Mouse (Mus musculus): ENCODE results near the gene Slc2a12. TPM values are rescaled to one million over a fixed set of nuclear protein-coding genes. Genes with fewer than 3 reads are reported as not detected.

Gene Slc2a12
- polyA plus RNA-seq (2015; fragmentation: Nextera tagmentation; extraction: Ambion mirVana), result 0.27 and 0.30 TPM in 2 replicates

DNA sequence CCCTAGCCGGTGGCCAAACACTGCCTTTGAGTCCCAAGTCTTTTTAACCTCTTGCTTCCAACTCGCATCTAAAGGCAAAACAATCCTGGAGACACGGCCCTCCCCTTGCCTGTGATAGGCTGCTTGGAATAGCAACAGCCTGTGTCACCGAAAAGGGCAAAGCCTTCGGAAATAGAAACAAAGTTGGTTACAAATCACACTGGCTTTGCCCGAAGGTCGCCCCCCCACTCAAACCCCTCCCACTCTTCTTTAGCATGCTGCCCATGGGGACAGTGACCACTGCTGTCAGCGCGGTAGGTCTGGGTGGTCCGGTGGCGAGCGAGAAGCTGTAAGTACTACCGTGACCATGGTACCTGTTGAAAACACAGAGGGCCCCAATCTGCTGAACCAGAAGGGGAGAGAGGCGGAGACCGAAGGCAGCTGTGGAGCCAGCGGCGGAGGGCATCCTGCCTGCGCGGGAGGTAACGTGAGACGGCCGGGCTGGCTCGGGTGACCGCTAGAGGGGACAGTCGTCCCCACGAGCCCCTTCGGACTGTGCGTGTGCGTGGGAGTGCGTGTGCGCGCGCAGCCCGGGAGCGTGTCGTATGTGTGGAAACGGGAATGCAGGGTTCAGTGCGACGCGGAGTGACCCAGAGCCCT lies at the start of gene Slc2a12:
Slc2a12 (plus strand) TSS at position 159 of the 639 bp plus-strand sequence.
- H3K4me3 ChIP-seq (ENCODE audit: low read depth, low read length), result peak within 1 kb of the TSS; percentile 42
- TF ChIP-seq CTCF (IDR thresholded peaks at IDR 0.05; ENCODE audit: low read depth), result peak; percentile 56
- peak; percentile 62 for ATAC-seq
- no peaks in the 10 kb centered on the region for H3K9me3 ChIP-seq (ENCODE audit: control insufficient read depth)
- H3K4me1 ChIP-seq (replicated peaks; ENCODE audit: control insufficient read depth, insufficient read depth, low read length), result no peaks in the 10 kb centered on the region
- H3K4me2 ChIP-seq (replicated peaks; ENCODE audit: low read depth), result peak within 1 kb of the TSS; percentile 91
- WGBS, result 5% methylated on average over 40 of the region's 40 CpGs
- no peaks in the 10 kb centered on the region for H3K36me3 ChIP-seq (ENCODE audit: control insufficient read depth, insufficient read depth)
- H3K27ac ChIP-seq (ENCODE audit: low read depth, low read length), result no peak within 1 kb of the TSS
- H3K9ac ChIP-seq (ENCODE audit: low read depth, low read length), result peak within 1 kb of the TSS; percentile 4; the same call in 1 of the 2 replicates
- H3K27me3 ChIP-seq (replicated peaks; ENCODE audit: control insufficient read depth, insufficient read depth, low read length), result no peaks in the 10 kb centered on the region

DNA sequence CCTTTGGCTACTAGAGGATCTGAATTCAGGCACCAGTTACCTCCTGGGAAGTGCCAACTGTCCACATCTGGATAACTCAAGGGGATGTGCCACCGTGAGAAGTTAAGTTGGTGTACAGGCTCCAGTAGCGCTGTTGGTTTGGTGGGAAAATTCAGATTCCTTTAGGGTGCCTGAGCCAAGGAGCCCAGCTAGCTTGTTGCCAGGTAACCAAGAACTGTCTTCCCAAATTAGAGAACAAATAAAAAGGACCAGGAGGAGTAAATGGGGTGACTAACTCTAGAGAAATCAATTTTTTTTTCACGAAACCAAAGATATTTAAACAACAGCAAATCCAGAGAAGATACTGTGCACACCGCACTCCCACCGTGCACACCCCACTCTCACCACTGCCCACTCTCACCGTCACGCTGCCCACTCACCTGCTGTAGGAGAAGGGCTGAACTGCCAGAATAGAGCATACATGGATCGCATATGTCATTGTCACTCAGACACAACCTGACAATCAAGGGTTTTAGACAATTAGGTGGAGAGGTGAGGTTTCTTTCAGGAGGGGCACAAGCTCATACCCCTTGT lies 45.8 kb upstream of the Slc2a12 start:
- WGBS, result 81% methylated on average over 8 of the region's 8 CpGs
- no peaks in the 10 kb centered on the region for H3K36me3 ChIP-seq (ENCODE audit: control insufficient read depth, insufficient read depth)

DNA sequence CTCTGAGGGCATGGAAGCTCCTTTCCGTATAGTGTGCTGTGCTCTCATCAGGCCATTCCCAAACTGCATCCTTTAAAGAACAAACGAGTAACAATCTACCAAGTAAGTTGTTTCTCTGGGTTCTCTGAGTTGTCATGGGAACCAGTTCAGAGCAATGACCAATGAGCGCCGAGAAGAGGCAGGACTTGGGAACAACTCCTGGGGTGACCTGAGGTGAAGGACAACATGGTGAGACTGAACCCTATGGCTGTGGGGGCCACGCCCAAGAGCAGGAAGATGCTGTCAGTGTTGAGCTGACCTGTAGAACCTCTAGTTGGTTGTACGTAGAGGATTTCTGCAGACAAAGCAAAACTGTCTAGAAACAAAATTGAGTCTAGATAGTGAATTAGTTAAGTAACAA lies 43.8 kb upstream of the Slc2a12 start:
- no peak for ATAC-seq
- no peak for TF ChIP-seq CTCF (IDR thresholded peaks at IDR 0.05; ENCODE audit: low read depth)
- H3K4me2 ChIP-seq (replicated peaks; ENCODE audit: low read depth), result no peak overlapping the region
- no peaks in the 10 kb centered on the region for H3K27me3 ChIP-seq (replicated peaks; ENCODE audit: control insufficient read depth, insufficient read depth, low read length)
- no peak overlapping the region for H3K4me3 ChIP-seq (ENCODE audit: low read depth, low read length)
- no peaks in the 10 kb centered on the region for H3K9me3 ChIP-seq (ENCODE audit: control insufficient read depth)
- no peaks in the 10 kb centered on the region for H3K4me1 ChIP-seq (replicated peaks; ENCODE audit: control insufficient read depth, insufficient read depth, low read length)
- no peak overlapping the region for H3K9ac ChIP-seq (ENCODE audit: low read depth, low read length)
- WGBS, result 89% methylated on average over 6 of the region's 6 CpGs
- H3K36me3 ChIP-seq (ENCODE audit: control insufficient read depth, insufficient read depth), result no peaks in the 10 kb centered on the region
- no peak overlapping the region for H3K27ac ChIP-seq (ENCODE audit: low read depth, low read length)

More for the DNA sequence above, 45.8 kb upstream of the Slc2a12 start:
- Histone ChIP-seq H3K27me3 (replicated peaks; ENCODE audit: control insufficient read depth, insufficient read depth, low read length) (no peaks in the 10 kb centered on the region), H3K9me3 (ENCODE audit: control insufficient read depth) (no peaks in the 10 kb centered on the region), H3K9ac (ENCODE audit: low read depth, low read length) (no peak overlapping the region), H3K4me1 (replicated peaks; ENCODE audit: control insufficient read depth, insufficient read depth, low read length) (no peaks in the 10 kb centered on the region), H3K4me2 (replicated peaks; ENCODE audit: low read depth) (no peak overlapping the region), H3K27ac (ENCODE audit: low read depth, low read length) (no peak overlapping the region), H3K4me3 (ENCODE audit: low read depth, low read length) (no peak overlapping the region)
- TF ChIP-seq CTCF (IDR thresholded peaks at IDR 0.05; ENCODE audit: low read depth), result no peak
- ATAC-seq, result no peak

DNA sequence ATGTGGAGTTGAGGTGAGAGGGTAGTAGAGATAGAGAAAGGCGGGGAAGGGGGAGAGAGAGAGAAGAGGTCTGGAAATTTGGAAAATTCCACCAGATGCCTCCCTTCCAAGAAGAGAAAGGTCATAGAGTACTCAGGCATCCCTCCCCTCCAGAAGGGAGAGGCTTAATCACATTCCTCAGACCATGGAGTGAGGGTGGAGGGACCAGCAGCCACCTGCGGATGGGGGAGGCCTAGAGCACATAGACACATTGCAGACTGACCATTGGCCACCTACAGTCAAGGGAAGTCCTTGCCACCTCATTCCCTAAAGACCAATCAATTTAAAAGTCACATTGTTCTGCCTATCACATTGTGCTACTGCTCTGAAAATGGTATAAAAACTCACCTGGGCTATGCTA lies 40.0 kb upstream of the Slc2a12 start:
- 65% methylated on average over 2 of the region's 2 CpGs for WGBS
- Histone ChIP-seq H3K4me3 (ENCODE audit: low read depth, low read length) (no peak overlapping the region), H3K4me1 (replicated peaks; ENCODE audit: control insufficient read depth, insufficient read depth, low read length) (no peaks in the 10 kb centered on the region), H3K27me3 (replicated peaks; ENCODE audit: control insufficient read depth, insufficient read depth, low read length) (no peaks in the 10 kb centered on the region), H3K4me2 (replicated peaks; ENCODE audit: low read depth) (no peak overlapping the region), H3K9me3 (ENCODE audit: control insufficient read depth) (no peaks in the 10 kb centered on the region), H3K27ac (ENCODE audit: low read depth, low read length) (no peak overlapping the region), H3K9ac (ENCODE audit: low read depth, low read length) (no peak overlapping the region), H3K36me3 (ENCODE audit: control insufficient read depth, insufficient read depth) (no peaks in the 10 kb centered on the region)
- TF ChIP-seq CTCF (IDR thresholded peaks at IDR 0.05; ENCODE audit: low read depth), result no peak
- no peak for ATAC-seq

DNA sequence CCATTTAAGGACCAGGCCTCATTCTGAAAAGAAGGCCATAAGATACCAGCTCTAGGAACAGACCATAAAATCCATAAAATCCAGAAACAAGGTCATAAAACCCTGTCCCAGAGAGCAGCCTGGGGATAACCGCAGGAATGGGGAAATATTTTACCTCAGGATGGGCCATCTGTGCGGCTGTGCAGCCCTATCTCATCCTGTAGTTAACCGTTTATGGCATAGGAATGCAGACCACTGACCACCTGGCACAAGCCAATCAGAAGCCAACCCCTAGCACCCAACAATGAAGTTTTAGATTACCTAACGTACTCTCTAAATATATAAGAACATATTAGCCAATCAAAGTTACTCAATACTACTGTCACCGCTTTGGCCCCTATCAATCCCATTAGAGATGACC lies 36.5 kb upstream of the Slc2a12 start:
- H3K4me2 ChIP-seq (replicated peaks; ENCODE audit: low read depth), result no peak overlapping the region
- no peaks in the 10 kb centered on the region for H3K27me3 ChIP-seq (replicated peaks; ENCODE audit: control insufficient read depth, insufficient read depth, low read length)
- no peaks in the 10 kb centered on the region for H3K9me3 ChIP-seq (ENCODE audit: control insufficient read depth)
- no peak overlapping the region for H3K27ac ChIP-seq (ENCODE audit: low read depth, low read length)
- TF ChIP-seq CTCF (IDR thresholded peaks at IDR 0.05; ENCODE audit: low read depth), result no peak
- no peaks in the 10 kb centered on the region for H3K36me3 ChIP-seq (ENCODE audit: control insufficient read depth, insufficient read depth)
- WGBS, result 68% methylated on average over 5 of the region's 5 CpGs
- H3K4me3 ChIP-seq (ENCODE audit: low read depth, low read length), result no peak overlapping the region
- no peak overlapping the region for H3K9ac ChIP-seq (ENCODE audit: low read depth, low read length)
- H3K4me1 ChIP-seq (replicated peaks; ENCODE audit: control insufficient read depth, insufficient read depth, low read length), result no peaks in the 10 kb centered on the region
- no peak for ATAC-seq

DNA sequence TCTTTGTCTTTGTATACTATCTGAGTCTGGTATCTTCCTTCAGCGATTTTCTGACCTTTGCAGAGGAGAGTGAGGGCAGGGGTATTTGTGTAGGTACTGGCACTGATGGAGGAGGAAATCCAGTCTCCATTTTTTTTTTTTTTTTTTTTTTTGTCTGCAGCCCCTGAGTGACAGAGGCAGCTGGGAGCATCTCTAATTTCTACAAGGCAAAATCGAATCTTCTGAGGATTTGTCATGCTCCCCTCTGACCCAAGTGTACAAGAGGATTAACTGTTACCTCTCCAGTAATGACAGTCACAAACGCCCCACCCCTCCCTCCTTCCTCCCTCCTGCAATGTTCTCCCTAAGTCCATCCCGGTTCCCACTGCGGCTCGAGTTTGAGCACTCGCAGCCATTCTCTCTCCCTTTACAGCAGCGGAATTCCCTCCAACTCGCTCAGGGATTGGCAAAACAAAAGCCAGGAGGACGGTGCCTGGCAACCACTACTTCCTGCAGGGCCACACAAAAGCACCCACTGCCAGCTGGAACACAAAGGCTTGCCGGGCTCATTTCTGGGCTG lies 35.9 kb upstream of the Slc2a12 start:
- TF ChIP-seq CTCF (IDR thresholded peaks at IDR 0.05; ENCODE audit: low read depth), result no peak
- 12% methylated on average over 11 of the region's 11 CpGs for WGBS
- Histone ChIP-seq H3K4me1 (replicated peaks; ENCODE audit: control insufficient read depth, insufficient read depth, low read length) (no peaks in the 10 kb centered on the region), H3K36me3 (ENCODE audit: control insufficient read depth, insufficient read depth) (no peaks in the 10 kb centered on the region), H3K9ac (ENCODE audit: low read depth, low read length) (no peak overlapping the region), H3K4me3 (ENCODE audit: low read depth, low read length) (no peak overlapping the region), H3K27me3 (replicated peaks; ENCODE audit: control insufficient read depth, insufficient read depth, low read length) (no peaks in the 10 kb centered on the region), H3K27ac (ENCODE audit: low read depth, low read length) (no peak overlapping the region), H3K9me3 (ENCODE audit: control insufficient read depth) (no peaks in the 10 kb centered on the region), H3K4me2 (replicated peaks; ENCODE audit: low read depth) (0 out of 2 replicates have a peak overlapping the region, but pooled peaks have one; percentile 7)
- no peak for ATAC-seq
